Mouse (Mus musculus) liver, embryonic 14.5 days (tissue): Measurements from ENCODE around the gene Arpp21.

ENCODE experiments used
- CTCF ChIP-seq: IDR thresholded peaks from 2 replicates; pipeline ENCODE4 v1.5.1; 2016; ENCODE audit warnings: antibody characterized with exemption, low read depth, control low read depth
- EP300 ChIP-seq: IDR thresholded peaks from 2 replicates; pipeline ENCODE4 v1.6.1; 2016; ENCODE audit warnings: antibody characterized with exemption, low read depth

- TF ChIP-seq EP300 (no peak), CTCF (no peak)
These were observed 58.2 kb downstream of the Arpp21 start for GRCm38 (mm10) chr9:112177569-112177968.
